Comparison of ENCODE assay signal across 9 mouse cellular contexts in genomic region chr7:44971142-44971541, GRCm38 (mm10). TPM values are rescaled to one million over a fixed set of nuclear protein-coding genes. Genes with fewer than 3 reads are reported as not detected.
DNase-seq lines count a peak whose midpoint lies in the region; ATAC-seq and TF ChIP-seq lines count a peak whose summit lies in the region.
"Had no signal": no experiment of that assay in that cellular context is flagged by ENCODE, and none has a peak within 500 bp of the region (broad histone marks: within the 10 kb centered on the region; RNA-seq: fewer than 3 reads in every experiment).

No protein-coding gene starts in this region.

- no peak overlapping the region for H3K9ac ChIP-seq in heart, postnatal 0 days (replicated peaks; ENCODE audit: low read depth, low read length)
- peak overlapping the region; percentile 77 for H3K9ac ChIP-seq in embryonic facial prominence, embryonic 13.5 days
- peak overlapping the region; percentile 51 for H3K9ac ChIP-seq in hindbrain, postnatal 0 days (replicated peaks; ENCODE audit: low read length)
- H3K9ac ChIP-seq in midbrain, embryonic 14.5 days (replicated peaks; ENCODE audit: low read length): peak overlapping the region; percentile 29

- no peak for ATAC-seq in heart, postnatal 0 days (ENCODE audit: insufficient read depth, low read depth)
- no peak for ATAC-seq in embryonic facial prominence, embryonic 13.5 days (ENCODE audit: insufficient number of reproducible peaks, insufficient read depth, low FRiP score, low TSS enrichment, low read depth)
- no peak for ATAC-seq in hindbrain, postnatal 0 days
- no peak for ATAC-seq in midbrain, embryonic 14.5 days (ENCODE audit: low FRiP score, low TSS enrichment)

- H3K4me1 ChIP-seq in heart, postnatal 0 days (ENCODE audit: control insufficient read depth, insufficient read depth): no peaks in the 10 kb centered on the region
- peaks cover 35% of the 10 kb centered on the region for H3K4me1 ChIP-seq in embryonic facial prominence, embryonic 13.5 days
- peaks cover 17% of the 10 kb centered on the region; the same call in 1 of the 2 replicates for H3K4me1 ChIP-seq in hindbrain, postnatal 0 days (ENCODE audit: insufficient read depth, low read length)
- peaks cover 34% of the 10 kb centered on the region for H3K4me1 ChIP-seq in midbrain, embryonic 14.5 days (ENCODE audit: control insufficient read depth, insufficient read depth, low read length)

- no peak for DNase-seq in heart, postnatal 0 days (ENCODE audit: low spot score)
- DNase-seq in heart, adult 18-20 months: no peak
- DNase-seq in hindbrain, postnatal 0 days (ENCODE audit: low spot score): no peak
- no peak for DNase-seq in midbrain, embryonic 14.5 days
- DNase-seq in adrenal gland, adult 8-10 months: no peak
- no peak for DNase-seq in layer of hippocampus, adult 11-12 months (ENCODE audit: low spot score)
- no peak for DNase-seq in frontal cortex, postnatal 25 days (ENCODE audit: low spot score in 2 of 2)

- no peaks in the 10 kb centered on the region for H3K9me3 ChIP-seq in heart, postnatal 0 days (replicated peaks; ENCODE audit: control insufficient read depth, low read length)
- H3K9me3 ChIP-seq in embryonic facial prominence, embryonic 13.5 days: no peaks in the 10 kb centered on the region
- H3K9me3 ChIP-seq in hindbrain, postnatal 0 days (ENCODE audit: low read length): no peaks in the 10 kb centered on the region
- no peaks in the 10 kb centered on the region for H3K9me3 ChIP-seq in midbrain, embryonic 14.5 days (ENCODE audit: control insufficient read depth, low read length)
- H3K9me3 ChIP-seq: G1E had no signal

- 78% methylated on average over 7 of the region's 7 CpGs for WGBS in heart, postnatal 0 days
- 74% methylated on average over 7 of the region's 7 CpGs for WGBS in embryonic facial prominence, embryonic 13.5 days
- 72% methylated on average over 7 of the region's 7 CpGs for WGBS in hindbrain, postnatal 0 days
- WGBS in midbrain, embryonic 14.5 days: 72% methylated on average over 7 of the region's 7 CpGs

- TF ChIP-seq CTCF in heart, postnatal 0 days (IDR thresholded peaks at IDR 0.05; ENCODE audit: low read depth): no peak
- no peak for TF ChIP-seq CTCF in hindbrain, postnatal 0 days (IDR thresholded peaks at IDR 0.05; ENCODE audit: low read depth)

- H3K36me3 ChIP-seq in heart, postnatal 0 days (replicated peaks; ENCODE audit: control insufficient read depth, insufficient read depth, low read length): peaks cover 5% of the 10 kb centered on the region
- peaks cover 29% of the 10 kb centered on the region for H3K36me3 ChIP-seq in embryonic facial prominence, embryonic 13.5 days
- no peaks in the 10 kb centered on the region; the same call in 1 of the 2 replicates for H3K36me3 ChIP-seq in hindbrain, postnatal 0 days (ENCODE audit: insufficient read depth, low read length)
- H3K36me3 ChIP-seq in midbrain, embryonic 14.5 days (ENCODE audit: control insufficient read depth, insufficient read depth, low read length): peaks cover 16% of the 10 kb centered on the region

- TF ChIP-seq EP300 in heart, postnatal 0 days (IDR thresholded peaks at IDR 0.05; ENCODE audit: low read depth): no peak

- H3K27ac ChIP-seq in heart, postnatal 0 days (ENCODE audit: low read depth): no peak overlapping the region
- peak overlapping the region; percentile 91 for H3K27ac ChIP-seq in embryonic facial prominence, embryonic 13.5 days
- H3K27ac ChIP-seq in hindbrain, postnatal 0 days: peak overlapping the region; percentile 82
- peak overlapping the region; percentile 83 for H3K27ac ChIP-seq in midbrain, embryonic 14.5 days (replicated peaks; ENCODE audit: low read depth, low read length)

- H3K4me3 ChIP-seq in heart, postnatal 0 days (ENCODE audit: low read depth, low read length): no peak overlapping the region
- peak overlapping the region; percentile 54 for H3K4me3 ChIP-seq in embryonic facial prominence, embryonic 13.5 days
- H3K4me3 ChIP-seq in hindbrain, postnatal 0 days (ENCODE audit: low read length): peak overlapping the region; percentile 47
- peak overlapping the region; percentile 49 for H3K4me3 ChIP-seq in midbrain, embryonic 14.5 days (replicated peaks; ENCODE audit: low read depth, low read length)

- H3K27me3 ChIP-seq in heart, postnatal 0 days (ENCODE audit: control insufficient read depth, insufficient read depth, low read length): 0 out of 2 replicates have a peak, but pooled peaks cover 3% of the 10 kb centered on the region
- no peaks in the 10 kb centered on the region for H3K27me3 ChIP-seq in embryonic facial prominence, embryonic 13.5 days
- H3K27me3 ChIP-seq in hindbrain, postnatal 0 days (ENCODE audit: insufficient read depth, low read length): no peaks in the 10 kb centered on the region
- H3K27me3 ChIP-seq in midbrain, embryonic 14.5 days (ENCODE audit: control insufficient read depth, insufficient read depth, low read length): no peaks in the 10 kb centered on the region

- peak overlapping the region; percentile 80; the same call in 1 of the 2 replicates for H3K4me2 ChIP-seq in heart, postnatal 0 days (ENCODE audit: low read depth, low read length)
- peak overlapping the region; percentile 75 for H3K4me2 ChIP-seq in embryonic facial prominence, embryonic 13.5 days
- peak overlapping the region; percentile 77 for H3K4me2 ChIP-seq in hindbrain, postnatal 0 days (ENCODE audit: low read depth, low read length)
- H3K4me2 ChIP-seq in midbrain, embryonic 14.5 days (ENCODE audit: low read length): peak overlapping the region; percentile 81

RNA-seq across cellular contexts. Expression of gene Cpt1c, which starts 3.5 kb away (rescaled TPM):
- 7.5 and 12.7 TPM in 2 replicates for total RNA-seq in heart, postnatal 0 days (2014; rRNA removed; ENCODE audit: low replicate concordance)
- polyA plus RNA-seq in heart, postnatal 0 days (2015; fragmentation: Nextera tagmentation; extraction: Ambion mirVana): 3.4 and 3.9 TPM in 2 replicates
- total RNA-seq in heart, adult 18-20 months (2021): 1 to 10 TPM; 1.8 to 2.0 TPM
- 32.0 and 39.1 TPM in 2 replicates for polyA plus RNA-seq in embryonic facial prominence, embryonic 13.5 days (2015; fragmentation: Nextera tagmentation; extraction: Ambion mirVana)
- total RNA-seq in hindbrain, postnatal 0 days (2014; rRNA removed): 99.4 and 105 TPM in 2 replicates
- polyA plus RNA-seq in hindbrain, postnatal 0 days (2015; fragmentation: Nextera tagmentation; extraction: Ambion mirVana): 48.7 and 50.7 TPM in 2 replicates
- 50.1 and 52.3 TPM in 2 replicates for polyA plus RNA-seq in midbrain, embryonic 14.5 days (2014; fragmentation: Nextera tagmentation; extraction: Ambion mirVana)
- 10 to 100 TPM; 13.7 to 28.4 (median 20.4) TPM for total RNA-seq in adrenal gland, adult 8-10 months (2022)

RNA-seq across cellular contexts. Expression of gene Prmt1, which starts 15.2 kb away (rescaled TPM):
- 152 and 173 TPM in 2 replicates for total RNA-seq in heart, postnatal 0 days (2014; rRNA removed; ENCODE audit: low replicate concordance)
- polyA plus RNA-seq in heart, postnatal 0 days (2015; fragmentation: Nextera tagmentation; extraction: Ambion mirVana): 271 and 300 TPM in 2 replicates
- total RNA-seq in heart, adult 18-20 months (2021): 100 to 1,000 TPM in 1 of 2 experiments, 10 to 100 TPM in 1; 90.3 to 110 TPM
- 534 and 684 TPM in 2 replicates for polyA plus RNA-seq in embryonic facial prominence, embryonic 13.5 days (2015; fragmentation: Nextera tagmentation; extraction: Ambion mirVana)
- 215 and 251 TPM in 2 replicates for total RNA-seq in hindbrain, postnatal 0 days (2014; rRNA removed)
- 470 and 531 TPM in 2 replicates for polyA plus RNA-seq in hindbrain, postnatal 0 days (2015; fragmentation: Nextera tagmentation; extraction: Ambion mirVana)
- 236 and 281 TPM in 2 replicates for polyA plus RNA-seq in midbrain, embryonic 14.5 days (2014; fragmentation: Nextera tagmentation; extraction: Ambion mirVana)
- total RNA-seq in adrenal gland, adult 8-10 months (2022): 100 to 1,000 TPM; 221 to 296 (median 243) TPM

RNA-seq across cellular contexts. Expression of gene Irf3, which starts 26.3 kb away (rescaled TPM):
- total RNA-seq in heart, postnatal 0 days (2014; rRNA removed; ENCODE audit: low replicate concordance): 31.7 and 61.1 TPM in 2 replicates
- polyA plus RNA-seq in heart, postnatal 0 days (2015; fragmentation: Nextera tagmentation; extraction: Ambion mirVana): 44.8 and 51.7 TPM in 2 replicates
- total RNA-seq in heart, adult 18-20 months (2021): 10 to 100 TPM; 21.3 to 29.5 TPM
- polyA plus RNA-seq in embryonic facial prominence, embryonic 13.5 days (2015; fragmentation: Nextera tagmentation; extraction: Ambion mirVana): 92.0 and 99.7 TPM in 2 replicates
- 42.2 and 48.6 TPM in 2 replicates for total RNA-seq in hindbrain, postnatal 0 days (2014; rRNA removed)
- 31.5 and 33.7 TPM in 2 replicates for polyA plus RNA-seq in hindbrain, postnatal 0 days (2015; fragmentation: Nextera tagmentation; extraction: Ambion mirVana)
- 46.7 and 54.0 TPM in 2 replicates for polyA plus RNA-seq in midbrain, embryonic 14.5 days (2014; fragmentation: Nextera tagmentation; extraction: Ambion mirVana)
- 100 to 1,000 TPM; 118 to 180 (median 144) TPM for total RNA-seq in adrenal gland, adult 8-10 months (2022)

RNA-seq across cellular contexts. Expression of gene Bcl2l12, which starts 27.4 kb away (rescaled TPM):
- total RNA-seq in heart, postnatal 0 days (2014; rRNA removed; ENCODE audit: low replicate concordance): 20.3 and 22.0 TPM in 2 replicates
- 25.5 and 27.5 TPM in 2 replicates for polyA plus RNA-seq in heart, postnatal 0 days (2015; fragmentation: Nextera tagmentation; extraction: Ambion mirVana)
- 1 to 10 TPM; 8.1 to 9.7 TPM for total RNA-seq in heart, adult 18-20 months (2021)
- 73.6 and 83.2 TPM in 2 replicates for polyA plus RNA-seq in embryonic facial prominence, embryonic 13.5 days (2015; fragmentation: Nextera tagmentation; extraction: Ambion mirVana)
- 7.2 and 15.0 TPM in 2 replicates for total RNA-seq in hindbrain, postnatal 0 days (2014; rRNA removed)
- polyA plus RNA-seq in hindbrain, postnatal 0 days (2015; fragmentation: Nextera tagmentation; extraction: Ambion mirVana): 13.0 and 13.6 TPM in 2 replicates
- polyA plus RNA-seq in midbrain, embryonic 14.5 days (2014; fragmentation: Nextera tagmentation; extraction: Ambion mirVana): 11.8 and 15.4 TPM in 2 replicates
- total RNA-seq in adrenal gland, adult 8-10 months (2022): 10 to 100 TPM; 15.9 to 34.1 (median 22.1) TPM

RNA-seq across cellular contexts. Expression of gene Tsks, which starts 28.1 kb away (rescaled TPM):
- total RNA-seq in heart, postnatal 0 days (2014; rRNA removed; ENCODE audit: low replicate concordance): not detected in 2 replicates
- polyA plus RNA-seq in heart, postnatal 0 days (2015; fragmentation: Nextera tagmentation; extraction: Ambion mirVana): 0.16 and 0.27 TPM in 2 replicates
- total RNA-seq in heart, adult 18-20 months (2021): not detected
- 0.25 and 0.26 TPM in 2 replicates for polyA plus RNA-seq in embryonic facial prominence, embryonic 13.5 days (2015; fragmentation: Nextera tagmentation; extraction: Ambion mirVana)
- total RNA-seq in hindbrain, postnatal 0 days (2014; rRNA removed): not detected in 2 replicates
- 0.25 and 0.40 TPM in 2 replicates for polyA plus RNA-seq in hindbrain, postnatal 0 days (2015; fragmentation: Nextera tagmentation; extraction: Ambion mirVana)
- polyA plus RNA-seq in midbrain, embryonic 14.5 days (2014; fragmentation: Nextera tagmentation; extraction: Ambion mirVana): not detected in 2 replicates
- total RNA-seq in adrenal gland, adult 8-10 months (2022): not detected
- total RNA-seq: G1E had no signal
